Mouse (Mus musculus): ENCODE results near the gene Pkn2.
A peak's percentile ranks its signal among the peaks of the same experiment; 100 is the strongest.

The Pkn2 gene

GRCm38 (mm10) chr3:142834024-142834423 lies 47.8 kb downstream of the Pkn2 start:
- no peak for DNase-seq (ENCODE audit: low spot score)

- DNase-seq (ENCODE audit: low spot score): no peak
These were observed 48.9 kb downstream of the Pkn2 start for GRCm38 (mm10) chr3:142832910-142833309.

- DNase-seq (ENCODE audit: low spot score): no peak
These were observed 55.2 kb downstream of the Pkn2 start for GRCm38 (mm10) chr3:142826449-142827146.

GRCm38 (mm10) chr3:142823606-142824005 lies 58.2 kb downstream of the Pkn2 start:
- DNase-seq (ENCODE audit: low spot score): no peak

- no peak for DNase-seq (ENCODE audit: low spot score)
These were observed 64.3 kb downstream of the Pkn2 start for GRCm38 (mm10) chr3:142817506-142817905.

- no peak for DNase-seq (ENCODE audit: low spot score)
These were observed 70.2 kb downstream of the Pkn2 start for GRCm38 (mm10) chr3:142811582-142811981.

- DNase-seq (ENCODE audit: low spot score): no peak
These were observed 86.2 kb downstream of the Pkn2 start for GRCm38 (mm10) chr3:142795587-142795986.

- DNase-seq (ENCODE audit: low spot score): no peak
These were observed 95.3 kb downstream of the Pkn2 start for GRCm38 (mm10) chr3:142786423-142787072.

- DNase-seq (ENCODE audit: low spot score): no peak
These were observed 104.6 kb downstream of the Pkn2 start for GRCm38 (mm10) chr3:142777227-142777626.

- DNase-seq (ENCODE audit: low spot score): no peak
These were observed 108.1 kb downstream of the Pkn2 start for GRCm38 (mm10) chr3:142773538-142774191.

GRCm38 (mm10) chr3:142770518-142770917 lies 111.3 kb downstream of the Pkn2 start:
- no peak for DNase-seq (ENCODE audit: low spot score)

- no peak for DNase-seq (ENCODE audit: low spot score)
These were observed 113.3 kb downstream of the Pkn2 start for GRCm38 (mm10) chr3:142768498-142768897.

- peak; percentile 13 for DNase-seq (ENCODE audit: low spot score)
These were observed 116.0 kb downstream of the Pkn2 start for GRCm38 (mm10) chr3:142765778-142766165.

GRCm38 (mm10) chr3:142764995-142765777 lies 116.6 kb downstream of the Pkn2 start, which contains the start of gene Gtf2b:
Gtf2b (plus strand) TSS chr3:142765045.
- peak; percentile 93 for DNase-seq (ENCODE audit: low spot score)

GRCm38 (mm10) chr3:142760356-142760755 lies 121.4 kb downstream of the Pkn2 start:
- no peak for DNase-seq (ENCODE audit: low spot score)

- DNase-seq (ENCODE audit: low spot score): no peak
These were observed 123.2 kb downstream of the Pkn2 start for GRCm38 (mm10) chr3:142758593-142758992.

- DNase-seq (ENCODE audit: low spot score): no peak
These were observed 124.0 kb downstream of the Pkn2 start for GRCm38 (mm10) chr3:142757841-142758240.

GRCm38 (mm10) chr3:142755132-142755867 lies 126.5 kb downstream of the Pkn2 start:
- no peak for DNase-seq (ENCODE audit: low spot score)

- DNase-seq (ENCODE audit: low spot score): no peak
These were observed 132.7 kb downstream of the Pkn2 start for GRCm38 (mm10) chr3:142749131-142749530.

- DNase-seq (ENCODE audit: low spot score): no peak
These were observed 134.1 kb downstream of the Pkn2 start for GRCm38 (mm10) chr3:142747673-142748072.

GRCm38 (mm10) chr3:142745076-142745475 lies 136.7 kb downstream of the Pkn2 start:
- DNase-seq (ENCODE audit: low spot score): no peak
